Mouse (Mus musculus) lung, embryonic 14.5 days (tissue): Measurements from ENCODE around the gene Rftn1. TPM values are rescaled to one million over a fixed set of nuclear protein-coding genes. Genes with fewer than 3 reads are reported as not detected.

ENCODE experiments used
- ATAC-seq: fragments of 200-750 bp; cut with Nextera tagmentation; 2 replicates; pipeline ENCODE4 v1.8.0; 2017; ENCODE audit warnings: mild to moderate bottlenecking, moderate TSS enrichment, moderate library complexity; ENCODE audit not compliant: insufficient read depth
- DNase-seq: peaks from one replicate; pipeline ENCODE4 v3.0.0-alpha.2; 2015
- H3K27ac ChIP-seq: fragments of 300-500 bp; sonication (generic); 2 replicates; pipeline ENCODE4 v1.5.1; 2014; ENCODE audit warnings: low read depth, mild to moderate bottlenecking, moderate library complexity
- H3K27me3 ChIP-seq: fragments of 300-500 bp; sonication (generic); 2 replicates; pipeline ENCODE4 v1.6.1; 2014; ENCODE audit warnings: low read length, control low read depth; ENCODE audit not compliant: insufficient read depth
- H3K36me3 ChIP-seq: fragments of 300-500 bp; sonication (generic); 2 replicates; pipeline ENCODE4 v1.6.1; 2014; ENCODE audit warnings: control low read depth; ENCODE audit not compliant: insufficient read depth
- H3K4me1 ChIP-seq: fragments of 300-500 bp; sonication (generic); 2 replicates; pipeline ENCODE4 v1.6.1; 2014; ENCODE audit warnings: antibody characterized with exemption, control low read depth; ENCODE audit not compliant: insufficient read depth
- H3K4me2 ChIP-seq: fragments of 300-500 bp; sonication (generic); 2 replicates; pipeline ENCODE4 v1.6.1; 2014; ENCODE audit warnings: mild to moderate bottlenecking
- H3K4me3 ChIP-seq: fragments of 300-500 bp; sonication (generic); 2 replicates; pipeline ENCODE4 v1.5.1; 2014; ENCODE audit warnings: low read depth, low read length
- H3K9ac ChIP-seq: fragments of 300-500 bp; sonication (generic); 2 replicates; pipeline ENCODE4 v1.6.1; 2014
- H3K9me3 ChIP-seq: fragments of 300-500 bp; sonication (generic); 2 replicates; pipeline ENCODE4 v1.6.1; 2016; ENCODE audit warnings: low read depth, low read length, control low read depth
- CTCF ChIP-seq: IDR thresholded peaks from 2 replicates; pipeline ENCODE4 v1.5.1; 2016; ENCODE audit warnings: antibody characterized with exemption, low read depth
- WGBS: fragments of 180-500 bp; shearing (Covaris S2); extraction: QIAGEN DNeasy Blood & Tissue Kit; methylation state at CpG from one replicate; pipeline ENCODE4 v1.1.7; 2014; 5-methylcytosine and 5-hydroxymethylcytosine counted together
- polyA plus RNA-seq: library from polyadenylated mRNA; unstranded; fragments of >200 nt; fragmentation: Nextera tagmentation; extraction: Ambion mirVana; gene quantifications from 2 replicates; pipeline ENCODE4 v1.2.1, GENCODE M21; 2014

Rftn1 gene
- polyA plus RNA-seq, 1 experiment from 2014 or later: 19.0 TPM

- no peak overlapping the region for H3K4me2 ChIP-seq
- H3K27me3 ChIP-seq: no peaks in the 10 kb centered on the region
- no peak overlapping the region for H3K9ac ChIP-seq
- no peaks in the 10 kb centered on the region for H3K36me3 ChIP-seq
- no peak for TF ChIP-seq CTCF
- ATAC-seq (no peak), DNase-seq (no peak)
- H3K4me1 ChIP-seq: no peaks in the 10 kb centered on the region
- no peak overlapping the region for H3K4me3 ChIP-seq
- H3K9me3 ChIP-seq: no peaks in the 10 kb centered on the region
- 76% methylated on average over 5 of the region's 5 CpGs for WGBS
- no peak overlapping the region for H3K27ac ChIP-seq
Measured at GRCm38 (mm10) chr17:50067774-50068680, 122.4 kb downstream of the Rftn1 start.

- WGBS: 89% methylated on average over 8 of the region's 8 CpGs
- no peak for TF ChIP-seq CTCF
- Histone ChIP-seq H3K4me3 (no peak overlapping the region), H3K36me3 (no peaks in the 10 kb centered on the region), H3K4me2 (no peak overlapping the region), H3K27me3 (no peaks in the 10 kb centered on the region), H3K4me1 (no peaks in the 10 kb centered on the region), H3K9me3 (no peaks in the 10 kb centered on the region), H3K9ac (no peak overlapping the region), H3K27ac (no peak overlapping the region)
- no peak for DNase-seq
- no peak for ATAC-seq
Measured at GRCm38 (mm10) chr17:50066822-50067713, 123.4 kb downstream of the Rftn1 start.

- Histone ChIP-seq H3K9me3 (no peaks in the 10 kb centered on the region), H3K9ac (no peak overlapping the region), H3K27me3 (no peaks in the 10 kb centered on the region), H3K4me1 (no peaks in the 10 kb centered on the region), H3K36me3 (no peaks in the 10 kb centered on the region), H3K4me3 (no peak overlapping the region), H3K4me2 (no peak overlapping the region), H3K27ac (no peak overlapping the region)
- TF ChIP-seq CTCF: no peak
- DNase-seq (no peak), ATAC-seq (no peak)
- 76% methylated on average over 13 of the region's 13 CpGs for WGBS
Measured at GRCm38 (mm10) chr17:50063832-50064627, 126.4 kb downstream of the Rftn1 start.

GRCm38 (mm10) chr17:50062649-50063048, 127.8 kb downstream of the Rftn1 start:
- Histone ChIP-seq H3K9ac (no peak overlapping the region), H3K27me3 (no peaks in the 10 kb centered on the region), H3K27ac (no peak overlapping the region), H3K4me1 (no peaks in the 10 kb centered on the region), H3K4me3 (no peak overlapping the region), H3K4me2 (no peak overlapping the region), H3K9me3 (no peaks in the 10 kb centered on the region), H3K36me3 (no peaks in the 10 kb centered on the region)
- ATAC-seq: no peak
- WGBS: 63% methylated on average over 4 of the region's 4 CpGs
- TF ChIP-seq CTCF: no peak
- DNase-seq: no peak

- H3K27me3 ChIP-seq: no peaks in the 10 kb centered on the region
- no peak for DNase-seq
- WGBS: 83% methylated on average over 4 of the region's 4 CpGs
- H3K9me3 ChIP-seq: no peaks in the 10 kb centered on the region
- no peak overlapping the region for H3K27ac ChIP-seq
- ATAC-seq: no peak
- TF ChIP-seq CTCF: no peak
- H3K4me2 ChIP-seq: no peak overlapping the region
- no peaks in the 10 kb centered on the region for H3K36me3 ChIP-seq
- no peaks in the 10 kb centered on the region for H3K4me1 ChIP-seq
- no peak overlapping the region for H3K9ac ChIP-seq
- H3K4me3 ChIP-seq: no peak overlapping the region
Measured at GRCm38 (mm10) chr17:50061446-50061845, 129.0 kb downstream of the Rftn1 start.

- Histone ChIP-seq H3K9ac (no peak overlapping the region), H3K4me3 (no peak overlapping the region), H3K4me1 (no peaks in the 10 kb centered on the region), H3K4me2 (no peak overlapping the region), H3K27me3 (no peaks in the 10 kb centered on the region), H3K36me3 (no peaks in the 10 kb centered on the region), H3K27ac (no peak overlapping the region), H3K9me3 (no peaks in the 10 kb centered on the region)
- no peak for TF ChIP-seq CTCF
- peak; percentile 9 for DNase-seq
- WGBS: 51% methylated on average over 2 of the region's 2 CpGs
- ATAC-seq: no peak
Measured at GRCm38 (mm10) chr17:50060220-50060619, 130.3 kb downstream of the Rftn1 start.
